Mouse (Mus musculus) E14TG2a.4 (cell line): ENCODE results near the gene Ppp1r32.

Experiments
- CTCF ChIP-seq: conservative IDR thresholded peaks from 2 replicates; pipeline ENCODE4 v1.5.1; 2014; ENCODE audit warnings: low read length
- NANOG ChIP-seq: IDR thresholded peaks from 2 replicates; pipeline ENCODE4 v1.6.1; 2014; ENCODE audit warnings: borderline replicate concordance, low read length, mixed read lengths
- POU5F1 ChIP-seq: IDR thresholded peaks from 2 replicates; pipeline ENCODE4 v1.6.1; 2014; ENCODE audit warnings: low read length, borderline replicate concordance

DNA sequence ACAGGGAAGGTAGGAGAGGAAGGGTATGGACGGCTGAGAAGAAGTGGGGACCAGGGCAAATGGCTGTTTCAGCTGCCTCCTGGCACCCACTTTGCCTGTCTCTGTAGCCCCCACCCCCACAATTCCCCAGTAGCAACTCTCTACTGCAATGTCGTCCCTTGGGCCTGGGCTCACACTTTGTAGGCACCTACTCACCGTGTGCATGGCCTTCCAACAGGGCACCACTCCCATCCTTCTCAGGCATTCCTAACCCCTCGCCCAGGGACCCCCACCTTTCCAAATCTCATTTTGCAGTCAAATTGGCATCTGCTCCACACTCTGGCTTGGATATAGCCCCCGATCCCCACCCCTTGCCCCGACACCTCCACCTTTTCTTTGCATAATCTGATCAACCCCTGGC lies 33.5 kb downstream of the Ppp1r32 start:
- TF ChIP-seq CTCF: no peak
- TF ChIP-seq POU5F1: no peak
- no peak for TF ChIP-seq NANOG
